8 mouse cellular contexts compared by ENCODE assay signal in the genomic region with DNA sequence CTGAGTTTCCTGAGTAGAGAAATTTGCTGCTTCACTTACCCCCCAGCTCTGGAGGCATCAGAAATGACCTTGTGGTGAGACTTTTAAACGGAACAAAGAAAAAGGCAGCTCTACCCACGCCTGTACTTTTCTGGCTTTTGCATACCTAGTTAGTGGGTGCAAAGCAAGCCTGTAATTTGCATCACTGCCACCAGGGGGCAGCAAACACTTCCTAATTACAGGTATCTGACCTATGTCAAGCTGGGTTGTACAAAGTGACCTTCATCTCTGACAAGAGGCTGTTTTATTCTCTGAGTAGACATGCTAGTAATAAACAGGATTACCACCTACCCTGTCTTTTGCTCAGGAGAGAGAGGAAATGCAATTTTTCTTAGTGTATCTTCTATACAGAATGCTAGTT.
DNase-seq lines count a peak whose midpoint lies in the region; ATAC-seq and TF ChIP-seq lines count a peak whose summit lies in the region.

No protein-coding gene starts in this region.

- TF ChIP-seq CTCF in heart, postnatal 0 days (IDR thresholded peaks at IDR 0.05; ENCODE audit: low read depth): peak; percentile 81

- WGBS in hindbrain, embryonic 11.5 days: 63% methylated on average over 2 of the region's 2 CpGs
- 76% methylated on average over 2 of the region's 2 CpGs for WGBS in hindbrain, embryonic 13.5 days
- 57% methylated on average over 2 of the region's 2 CpGs for WGBS in heart, postnatal 0 days

- peaks cover 27% of the 10 kb centered on the region; the same call in 1 of the 2 replicates for H3K36me3 ChIP-seq in hindbrain, embryonic 11.5 days (ENCODE audit: control insufficient read depth, insufficient read depth, low read length)
- peaks cover 95% of the 10 kb centered on the region for H3K36me3 ChIP-seq in hindbrain, embryonic 13.5 days
- peaks cover 92% of the 10 kb centered on the region for H3K36me3 ChIP-seq in heart, postnatal 0 days (replicated peaks; ENCODE audit: control insufficient read depth, insufficient read depth, low read length)

- H3K4me1 ChIP-seq in hindbrain, embryonic 11.5 days (replicated peaks; ENCODE audit: control insufficient read depth, insufficient read depth, low read length): no peaks in the 10 kb centered on the region
- no peaks in the 10 kb centered on the region for H3K4me1 ChIP-seq in hindbrain, embryonic 13.5 days (replicated peaks)
- no peaks in the 10 kb centered on the region for H3K4me1 ChIP-seq in heart, postnatal 0 days (ENCODE audit: control insufficient read depth, insufficient read depth)

- DNase-seq in hindbrain, embryonic 11.5 days (ENCODE audit: low spot score): peak; percentile 83
- DNase-seq in ZHBTc4 (ENCODE audit: low read depth, low spot score): peak; percentile 91
- peak; percentile 74 to 80 for DNase-seq in cerebellum, postnatal 4 days (ENCODE audit: low spot score in 2 of 2)
- peak; percentile 69 for DNase-seq in heart, postnatal 0 days (ENCODE audit: low spot score)
- peak; percentile 31 to 65 for DNase-seq in left cerebral cortex, adult 18-20 months (ENCODE audit: low spot score in 2 of 2)
- peak; percentile 88 for DNase-seq in testis, postnatal 10 days (ENCODE audit: low spot score)

- no peak for TF ChIP-seq EP300 in heart, postnatal 0 days (IDR thresholded peaks at IDR 0.05; ENCODE audit: low read depth)

- H3K9ac ChIP-seq in hindbrain, embryonic 11.5 days (ENCODE audit: low read depth, low read length): no peak overlapping the region
- H3K9ac ChIP-seq in hindbrain, embryonic 13.5 days: no peak overlapping the region
- no peak overlapping the region for H3K9ac ChIP-seq in heart, postnatal 0 days (replicated peaks; ENCODE audit: low read depth, low read length)

- no peak overlapping the region for H3K27ac ChIP-seq in hindbrain, embryonic 11.5 days (ENCODE audit: low read depth, low read length)
- no peak overlapping the region for H3K27ac ChIP-seq in hindbrain, embryonic 13.5 days
- H3K27ac ChIP-seq in heart, postnatal 0 days (ENCODE audit: low read depth): no peak overlapping the region

- H3K4me2 ChIP-seq in hindbrain, embryonic 11.5 days (replicated peaks; ENCODE audit: low read depth, low read length): no peak overlapping the region
- H3K4me2 ChIP-seq in hindbrain, embryonic 13.5 days: no peak overlapping the region
- H3K4me2 ChIP-seq in heart, postnatal 0 days (ENCODE audit: low read depth, low read length): no peak overlapping the region

- H3K4me3 ChIP-seq in hindbrain, embryonic 11.5 days (ENCODE audit: low read depth, low read length): no peak overlapping the region
- no peak overlapping the region for H3K4me3 ChIP-seq in hindbrain, embryonic 13.5 days
- no peak overlapping the region for H3K4me3 ChIP-seq in heart, postnatal 0 days (ENCODE audit: low read depth, low read length)

- no peaks in the 10 kb centered on the region for H3K27me3 ChIP-seq in hindbrain, embryonic 11.5 days (ENCODE audit: control insufficient read depth, insufficient read depth, low read length)
- H3K27me3 ChIP-seq in hindbrain, embryonic 13.5 days: no peaks in the 10 kb centered on the region
- H3K27me3 ChIP-seq in heart, postnatal 0 days (ENCODE audit: control insufficient read depth, insufficient read depth, low read length): no peaks in the 10 kb centered on the region

- ATAC-seq in hindbrain, embryonic 11.5 days (ENCODE audit: low FRiP score): no peak
- no peak for ATAC-seq in hindbrain, embryonic 13.5 days (ENCODE audit: low FRiP score)
- ATAC-seq in heart, postnatal 0 days (ENCODE audit: insufficient read depth, low read depth): no peak
- ATAC-seq in monocyte, adult 5-6 weeks (replicated peaks; ENCODE audit: insufficient number of reproducible peaks, low FRiP score, low TSS enrichment, poor library complexity, severe bottlenecking): peak; percentile 62; the same call in 1 of the 2 replicates

- no peaks in the 10 kb centered on the region for H3K9me3 ChIP-seq in hindbrain, embryonic 11.5 days (ENCODE audit: control insufficient read depth, low read length)
- no peaks in the 10 kb centered on the region for H3K9me3 ChIP-seq in hindbrain, embryonic 13.5 days
- no peaks in the 10 kb centered on the region for H3K9me3 ChIP-seq in heart, postnatal 0 days (replicated peaks; ENCODE audit: control insufficient read depth, low read length)
